Mouse (Mus musculus) urinary bladder, adult 18-20 months (tissue): ENCODE results near the gene Gpx6.

Experiments used
- DNase-seq, 2 experiments: peaks; one replicate each; pipeline ENCODE4 v3.0.0; 2022; ENCODE audit warnings: low spot score in 2 of 2, mixed read lengths in 2 of 2

Gpx6 gene

DNA sequence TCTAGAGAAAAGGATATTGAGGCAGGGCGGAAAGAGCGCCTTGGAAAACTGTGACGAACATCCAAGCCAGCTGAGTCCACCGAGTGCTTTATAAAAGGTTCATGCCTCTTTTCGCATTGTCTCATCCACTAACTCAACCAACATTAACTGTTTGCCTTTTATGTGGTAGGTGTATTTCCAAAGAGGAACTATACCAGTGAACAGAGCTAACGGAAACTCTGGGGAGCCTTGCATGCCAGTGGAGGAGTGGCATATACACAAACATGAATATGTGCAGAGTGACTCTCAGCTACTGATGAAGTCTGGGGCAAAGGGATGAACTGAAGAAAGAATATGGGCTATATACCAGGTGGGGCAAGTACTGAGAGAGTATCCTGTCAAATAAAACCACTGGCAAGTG is 11.5 kb downstream of the Gpx6 start:
- DNase-seq: no peak

DNA sequence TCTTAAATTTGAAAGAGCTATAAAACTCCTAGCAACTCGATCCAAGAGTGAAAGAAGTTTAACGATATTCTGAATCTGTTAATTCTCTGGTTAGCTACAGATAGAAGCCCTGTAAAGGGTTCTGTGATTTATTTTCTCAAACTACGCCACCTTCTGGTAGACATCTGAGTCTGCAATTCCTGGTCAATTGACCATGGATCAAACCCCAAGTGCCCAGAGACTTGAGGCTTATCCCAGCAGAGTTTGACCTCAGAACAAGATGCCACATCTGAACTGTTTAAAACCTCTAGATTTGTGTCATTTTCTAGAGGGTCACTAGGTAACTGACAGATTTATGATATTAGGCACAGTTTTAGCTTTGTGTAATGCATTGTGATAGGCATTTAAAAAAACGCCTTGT is 14.3 kb downstream of the Gpx6 start:
- no peak for DNase-seq

DNA sequence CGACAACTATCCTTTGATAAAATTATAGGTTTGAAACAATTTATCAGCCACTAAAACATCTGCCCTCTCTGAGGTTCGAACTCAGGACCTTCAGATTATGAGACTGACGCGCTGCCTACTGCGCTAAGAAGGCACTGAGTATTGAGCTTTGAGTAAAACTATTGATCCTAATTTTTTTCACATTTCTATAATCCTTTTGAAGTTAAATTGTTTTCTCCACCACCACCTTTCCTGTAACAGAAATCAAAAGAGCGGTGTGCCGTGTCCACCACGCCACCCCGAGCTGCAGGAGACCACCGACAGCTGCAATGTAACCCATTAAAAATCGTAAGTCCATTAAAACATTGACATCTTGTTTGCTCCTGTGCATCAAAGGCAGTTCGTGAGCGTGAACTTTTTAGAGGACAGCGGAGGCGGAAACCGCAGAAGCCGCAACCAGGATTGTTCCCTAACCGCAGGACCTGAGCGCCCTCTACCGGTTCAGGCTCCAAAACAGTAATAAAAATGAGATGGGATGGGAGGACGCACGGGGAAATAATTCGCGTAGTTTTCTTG is 14.8 kb downstream of the Gpx6 start:
- peak; percentile 55 to 71 for DNase-seq

DNA sequence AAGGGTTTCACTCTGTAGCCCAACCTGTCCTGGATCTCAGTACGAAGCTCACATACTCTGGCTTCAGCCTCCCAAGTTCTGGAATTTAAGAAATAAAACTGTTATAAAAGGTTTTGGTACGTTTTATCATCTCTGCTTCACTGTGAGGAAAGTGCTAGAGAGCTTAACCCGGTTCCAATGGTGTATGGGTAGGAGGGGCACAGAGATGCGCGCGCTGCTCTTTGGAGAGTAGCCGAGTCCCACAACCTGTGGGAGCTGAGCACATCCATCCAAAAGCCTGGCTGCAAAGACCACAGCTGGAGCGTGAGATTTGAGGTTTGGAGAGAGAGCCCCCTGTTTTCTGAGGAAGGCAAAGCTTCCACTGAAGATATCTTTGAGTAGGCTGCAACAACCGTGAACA is 15.5 kb downstream of the Gpx6 start:
- DNase-seq: no peak

DNA sequence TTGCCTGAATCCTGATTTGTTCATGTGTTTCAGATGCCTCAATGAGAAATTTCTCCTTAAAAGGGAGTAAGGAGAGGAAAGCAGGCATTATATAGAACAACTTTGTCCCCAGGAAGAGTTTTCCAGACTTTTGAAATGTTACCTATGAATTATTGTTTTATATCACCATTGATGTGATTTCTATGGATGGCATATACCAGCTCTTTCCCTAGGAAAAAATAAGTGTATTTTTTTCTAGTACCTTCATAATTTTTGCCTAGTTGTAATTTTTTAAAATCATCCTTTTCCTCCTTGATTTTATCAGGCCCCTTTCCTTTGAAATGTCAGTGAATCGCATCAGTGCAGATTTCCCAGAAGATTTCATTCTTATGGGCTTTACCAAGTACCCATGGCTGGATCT is 34.7 kb downstream of the Gpx6 start, which contains the start of gene Olfr1367:
TSS of gene Olfr1367 (plus strand) at position 301 of the 400 bp plus-strand sequence.
- DNase-seq: no peak

DNA sequence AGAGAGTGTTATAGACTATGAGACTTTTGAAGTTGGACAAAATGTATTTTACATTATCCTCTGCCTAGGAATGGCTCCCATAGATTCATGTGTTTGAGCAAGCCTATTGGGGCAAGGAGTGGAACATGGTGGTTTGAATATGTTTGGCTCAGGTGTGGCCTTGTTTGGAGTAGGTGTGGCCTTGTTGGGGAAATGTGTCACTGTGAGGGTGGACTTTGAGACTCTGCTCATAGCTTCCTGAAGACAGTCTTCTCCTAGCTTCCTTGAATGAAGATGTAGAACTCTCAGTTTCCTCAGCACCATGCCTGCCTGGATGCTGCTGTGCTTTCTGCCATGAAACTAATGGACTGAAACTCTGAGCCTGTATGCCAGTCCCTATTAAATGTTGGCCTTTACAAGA is 38.7 kb downstream of the Gpx6 start:
- no peak for DNase-seq

DNA sequence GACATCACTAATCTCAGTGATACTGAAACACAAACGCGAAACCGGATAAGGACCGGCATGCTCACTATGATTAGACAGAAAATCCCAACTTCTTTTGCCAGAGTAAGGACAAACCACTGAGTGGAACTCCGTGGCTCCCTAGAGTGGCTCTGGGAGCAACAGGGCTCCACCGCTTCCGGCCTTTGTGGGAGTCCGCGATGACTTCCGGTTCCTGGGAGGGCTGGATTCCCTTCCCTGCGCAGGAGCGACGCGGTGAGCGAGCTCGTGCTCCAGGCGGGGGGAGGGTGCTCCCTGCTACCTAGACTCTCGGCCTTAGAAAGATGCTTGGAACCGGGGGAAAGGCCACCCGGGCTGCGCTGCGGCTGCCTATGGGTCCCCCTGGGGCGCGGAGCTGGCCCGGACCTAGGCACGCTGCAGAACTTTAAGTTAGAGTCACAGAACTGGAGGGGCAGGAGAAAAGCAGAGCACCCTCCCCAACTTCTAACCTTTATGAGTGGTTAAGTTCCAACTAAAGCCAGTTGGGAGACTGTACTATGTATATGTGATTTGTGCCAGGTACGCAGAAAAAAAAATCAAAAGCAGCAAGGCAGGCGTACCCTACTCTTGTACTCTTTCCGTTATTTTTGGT is 50.8 kb downstream of the Gpx6 start, which contains the start of gene Zscan12:
TSS of gene Zscan12 (plus strand) at position 200 of the 628 bp plus-strand sequence.
- DNase-seq: peak; percentile 76 to 89

DNA sequence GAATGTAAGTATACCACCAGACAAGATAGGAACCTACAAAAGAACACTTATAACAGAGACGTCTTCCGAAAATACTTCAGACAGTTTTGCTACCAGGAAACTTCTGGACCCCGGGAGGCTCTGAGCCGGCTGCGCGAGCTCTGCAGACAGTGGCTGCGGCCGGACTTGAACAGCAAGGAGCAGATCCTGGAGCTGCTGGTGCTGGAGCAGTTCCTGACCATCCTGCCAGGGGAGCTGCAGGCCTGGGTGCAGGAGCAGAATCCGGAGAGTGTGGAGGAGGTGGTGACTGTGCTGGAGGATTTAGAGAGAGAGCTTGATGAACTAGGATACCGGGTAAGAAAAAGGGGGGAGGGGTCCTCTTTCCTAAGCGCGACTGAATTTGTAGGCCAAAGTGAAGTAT is 51.8 kb downstream of the Gpx6 start:
- no peak for DNase-seq

DNA sequence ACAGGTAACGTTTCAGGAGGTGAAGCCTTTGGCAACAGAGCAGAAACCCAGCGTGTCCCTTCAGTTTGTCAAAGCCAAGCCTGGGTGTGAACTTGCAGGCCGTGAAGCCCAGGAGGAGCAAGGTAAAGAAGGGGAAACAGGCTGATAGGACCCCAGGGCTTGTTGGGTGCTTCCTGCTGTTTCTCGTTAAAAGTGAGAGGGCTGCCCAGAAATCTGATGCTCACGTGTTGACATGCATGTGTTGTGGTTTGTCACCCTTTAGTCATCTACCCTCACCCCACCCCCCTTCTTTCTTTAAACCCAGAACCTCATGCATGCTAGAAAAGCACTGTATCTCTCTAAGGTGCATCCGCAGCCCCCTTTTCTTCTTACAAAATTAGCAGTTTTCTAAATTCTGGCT is 54.7 kb downstream of the Gpx6 start:
- no peak for DNase-seq
